Mouse (Mus musculus) liver, adult 2 months (tissue): Measurements from ENCODE around the gene Cfap44. TPM values are rescaled to one million over a fixed set of nuclear protein-coding genes. Genes with fewer than 3 reads are reported as not detected.

Experiments
- DNase-seq: peaks from one replicate; pipeline ENCODE4 v3.0.0-alpha.2; 2011; ENCODE audit warnings: low read depth, low spot score; ENCODE audit errors: extremely low read depth
- H3K27ac ChIP-seq: fragments of 200-500 bp; replicated peaks from 2 replicates; pipeline ENCODE4 v1.5.1; 2012; ENCODE audit warnings: low read depth, mild to moderate bottlenecking, control low read depth, inconsistent platforms, low read length; ENCODE audit not compliant: insufficient read depth
- H3K27me3 ChIP-seq: fragments of 200-500 bp; 2 replicates; pipeline ENCODE4 v1.6.1; 2012; ENCODE audit warnings: mild to moderate bottlenecking, moderate library complexity, low read length, inconsistent platforms; ENCODE audit not compliant: control insufficient read depth, insufficient read depth
- H3K36me3 ChIP-seq: fragments of 200-500 bp; 2 replicates; pipeline ENCODE4 v1.6.1; 2012; ENCODE audit warnings: low read length, inconsistent platforms; ENCODE audit not compliant: control insufficient read depth, insufficient read depth
- H3K4me1 ChIP-seq: fragments of 200-500 bp; 2 replicates; pipeline ENCODE4 v1.6.1; 2011; ENCODE audit warnings: low read length; ENCODE audit not compliant: control insufficient read depth, insufficient read depth
- H3K4me3 ChIP-seq: fragments of 200-500 bp; 2 replicates; pipeline ENCODE4 v1.5.1; 2011; ENCODE audit warnings: low read depth, mild to moderate bottlenecking, control low read depth, low read length, moderate library complexity; ENCODE audit not compliant: insufficient read depth
- H3K79me2 ChIP-seq: fragments of 200-500 bp; 2 replicates; pipeline ENCODE4 v1.6.1; 2012; ENCODE audit warnings: inconsistent platforms, mild to moderate bottlenecking, low read length, moderate library complexity; ENCODE audit not compliant: control insufficient read depth, insufficient read depth
- H3K9ac ChIP-seq: fragments of 200-500 bp; 2 replicates; pipeline ENCODE4 v1.6.1; 2012; ENCODE audit warnings: low read depth, mild to moderate bottlenecking, control low read depth, inconsistent platforms, low read length
- CTCF ChIP-seq: fragments of 200-500 bp; IDR thresholded peaks from 2 replicates; pipeline ENCODE4 v1.5.1; 2011; ENCODE audit warnings: low read depth, low read length, control low read depth
- POLR2A ChIP-seq: fragments of 200-500 bp; IDR thresholded peaks from 2 replicates; pipeline ENCODE4 v1.6.1; 2011; ENCODE audit warnings: low read length, control low read depth; ENCODE audit not compliant: insufficient read depth; ENCODE audit errors: extremely low read depth
- WGBS: fragments of 180-500 bp; shearing (Covaris S2); methylation state at CpG from one replicate; pipeline ENCODE4 v1.1.7; 2018; 5-methylcytosine and 5-hydroxymethylcytosine counted together
- polyA plus RNA-seq: library from polyadenylated mRNA; depleted of rRNA; stranded (reverse); fragments of >200 nt; gene quantifications from 2 replicates; pipeline ENCODE4 v1.2.3, GENCODE M21; 2012; rRNA removed
- total RNA-seq: library from RNA; depleted of rRNA; stranded (reverse); fragments of >200 nt; gene quantifications from 2 replicates; pipeline ENCODE4 v1.2.3, GENCODE M21; 2014; rRNA removed

Gene Cfap44
- total and polyA plus RNA-seq, 2 experiments, result not detected

DNA sequence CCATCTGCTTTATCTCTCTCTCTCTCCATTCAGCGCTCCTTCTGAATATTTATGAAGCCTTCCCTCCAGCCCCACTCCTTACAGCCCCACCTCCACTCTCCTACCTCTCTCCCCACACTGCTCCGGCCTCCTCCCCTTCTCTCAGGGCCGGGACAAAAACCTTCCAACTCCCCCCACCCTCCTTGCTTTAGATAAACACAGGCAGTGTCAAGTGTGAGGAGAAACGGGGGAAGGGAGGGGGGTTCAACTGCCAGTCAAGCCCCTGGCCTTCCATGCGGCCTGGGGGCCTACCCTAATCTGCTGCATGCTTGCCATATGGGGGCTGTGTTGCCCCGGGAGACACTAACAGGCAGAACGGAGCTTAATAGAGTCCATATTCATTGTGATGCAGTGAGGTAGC lies 136.2 kb downstream of the Cfap44 start:
- no peaks in the 10 kb centered on the region; the same call in 1 of the 2 replicates for H3K27me3 ChIP-seq
- no peak overlapping the region for H3K4me3 ChIP-seq
- H3K36me3 ChIP-seq, result no peaks in the 10 kb centered on the region
- WGBS, result 12% methylated on average over 7 of the region's 7 CpGs
- no peak overlapping the region for H3K27ac ChIP-seq
- DNase-seq, result no peak
- H3K4me1 ChIP-seq, result no peaks in the 10 kb centered on the region
- TF ChIP-seq POLR2A, result no peak
- TF ChIP-seq CTCF, result no peak
- H3K79me2 ChIP-seq, result no peaks in the 10 kb centered on the region
- no peak overlapping the region for H3K9ac ChIP-seq

- H3K27ac ChIP-seq, result no peak overlapping the region
- TF ChIP-seq CTCF (no peak), POLR2A (no peak)
- no peaks in the 10 kb centered on the region for H3K4me1 ChIP-seq
- H3K27me3 ChIP-seq, result no peaks in the 10 kb centered on the region; the same call in 1 of the 2 replicates
- no peak overlapping the region for H3K4me3 ChIP-seq
- 51% methylated on average over 12 of the region's 12 CpGs for WGBS
- H3K36me3 ChIP-seq, result no peaks in the 10 kb centered on the region
- no peaks in the 10 kb centered on the region for H3K79me2 ChIP-seq
- H3K9ac ChIP-seq, result no peak overlapping the region
- DNase-seq, result no peak
Observed at GRCm38 (mm10) chr16:44531239-44531797, 136.7 kb downstream of the Cfap44 start.

Other genes starting within 250 kb of the Cfap44 start
- 9.4 and 10.5 TPM in 2 replicates for gene Usf3, start 221.6 kb upstream of the Cfap44 start, total RNA-seq
- 6.7 and 6.9 TPM in 2 replicates for gene Usf3, start 221.6 kb upstream of the Cfap44 start, polyA plus RNA-seq
- gene Sidt1, start 61.6 kb upstream of the Cfap44 start, total RNA-seq, result under 0.01 and 0.20 TPM in 2 replicates
- gene Sidt1, start 61.6 kb upstream of the Cfap44 start, polyA plus RNA-seq, result 0.14 and 0.23 TPM in 2 replicates
- 2.3 and 3.8 TPM in 2 replicates for gene Spice1, start 47.7 kb upstream of the Cfap44 start, total RNA-seq
- 1.3 and 1.7 TPM in 2 replicates for gene Spice1, start 47.7 kb upstream of the Cfap44 start, polyA plus RNA-seq
- gene Boc, start 164.1 kb downstream of the Cfap44 start, total RNA-seq, result 0.18 and 0.40 TPM in 2 replicates
- gene Boc, start 164.1 kb downstream of the Cfap44 start, polyA plus RNA-seq, result 0.16 and 0.20 TPM in 2 replicates